Mouse (Mus musculus) cerebellum, adult 2 months (tissue): Measurements from ENCODE around the gene Gm3264. TPM values are rescaled to one million over a fixed set of nuclear protein-coding genes. Genes with fewer than 3 reads are reported as not detected.
"Not testable (repeated sequence)": the region's sequence is repeated elsewhere in the genome, so short reads cannot be mapped to it uniquely, and the experiment has no call there.

Experiments
- DNase-seq, 2 experiments: peaks; one replicate each; pipeline ENCODE4 v3.0.0; 2021
- H3K27ac ChIP-seq: fragments of 200-500 bp; 2 replicates; pipeline ENCODE4 v1.5.1; 2012; ENCODE audit warnings: low read length, control low read depth, inconsistent platforms; ENCODE audit not compliant: insufficient read depth
- H3K27me3 ChIP-seq: fragments of 200-500 bp; 2 replicates; pipeline ENCODE4 v1.6.1; 2012; ENCODE audit warnings: inconsistent platforms, mild to moderate bottlenecking, low read length, moderate library complexity; ENCODE audit not compliant: control insufficient read depth, insufficient read depth
- H3K4me1 ChIP-seq: fragments of 200-500 bp; 2 replicates; pipeline ENCODE4 v1.6.1; 2011; ENCODE audit warnings: low read length; ENCODE audit not compliant: control insufficient read depth, insufficient read depth
- H3K4me3 ChIP-seq: fragments of 200-500 bp; replicated peaks from 2 replicates; pipeline ENCODE3; 2011; ENCODE audit warnings: mild to moderate bottlenecking, low read depth, low read length, control low read depth; ENCODE audit not compliant: insufficient read depth
- WGBS: fragments of 180-500 bp; shearing (Covaris S2); methylation state at CpG from one replicate; pipeline ENCODE4 v1.1.7; 2018; 5-methylcytosine and 5-hydroxymethylcytosine counted together
- polyA plus RNA-seq: library from polyadenylated mRNA; depleted of rRNA; stranded (reverse); fragments of >200 nt; gene quantifications from 2 replicates; pipeline ENCODE4 v1.2.3, GENCODE M21; 2012; rRNA removed

The Gm3264 gene
- 0.19 and 0.88 TPM in 2 replicates for polyA plus RNA-seq

DNA sequence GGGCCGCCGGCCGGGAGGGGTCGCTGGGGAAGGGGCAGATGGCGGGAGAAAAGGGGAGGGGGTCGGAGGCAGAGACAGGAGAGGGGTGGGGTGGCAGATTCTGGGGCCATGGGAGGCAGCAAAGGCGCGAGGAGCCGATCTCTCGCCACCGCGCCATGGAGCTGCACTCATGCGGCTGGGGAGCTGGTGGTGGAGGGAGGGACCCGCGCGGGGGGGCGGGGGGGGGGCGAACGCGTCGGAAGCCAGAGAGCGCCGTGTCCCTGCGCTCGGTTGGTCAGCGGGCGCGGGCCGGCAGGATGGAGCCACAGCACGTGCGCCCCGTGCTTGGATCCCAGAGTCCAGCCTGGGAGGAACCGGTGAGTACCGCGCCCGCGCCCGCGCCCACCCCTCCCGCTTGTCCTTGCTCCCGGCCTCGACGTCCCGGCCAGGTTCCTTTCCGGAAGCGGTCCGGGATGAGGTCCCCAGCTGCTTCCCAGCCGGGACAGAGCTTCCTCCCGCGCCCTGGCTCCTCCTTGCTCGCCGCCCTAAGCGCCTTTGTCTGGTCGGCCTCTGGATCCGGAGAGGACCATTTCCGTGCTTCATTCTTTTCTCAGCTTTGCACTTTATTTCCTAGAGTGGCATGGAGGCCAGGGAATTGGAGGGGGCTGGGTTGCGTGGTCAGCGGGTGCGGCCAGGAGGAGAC lies at the start of gene Gm3264:
TSS of gene Gm3264 (plus strand) at position 278 of the 682 bp plus-strand sequence.
- 10% methylated on average over 42 of the region's 59 CpGs for WGBS

DNA sequence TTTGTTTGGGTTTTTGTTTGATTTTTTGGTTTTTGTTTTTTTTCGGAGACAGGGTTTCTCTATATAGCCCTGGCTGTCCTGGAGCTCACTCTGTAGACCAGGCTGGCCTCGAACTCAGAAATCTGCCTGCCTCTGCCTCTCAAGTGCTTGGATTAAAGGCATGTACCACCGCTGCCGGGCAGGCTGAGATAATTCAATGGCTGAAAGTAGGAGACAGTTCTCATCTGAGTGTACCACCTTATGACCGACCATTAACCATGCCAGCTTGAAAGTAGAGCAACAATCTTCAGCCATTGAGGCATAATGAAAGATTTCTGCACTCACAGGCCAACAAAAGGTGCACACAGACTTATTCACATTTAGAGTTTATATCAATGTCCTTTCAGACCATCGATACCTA lies 49.0 kb upstream of the Gm3264 start:
- 75% methylated on average over 6 of the region's 6 CpGs for WGBS
- H3K4me1 ChIP-seq, H3K27me3 ChIP-seq, H3K4me3 ChIP-seq, H3K27ac ChIP-seq: not testable (repeated sequence)
- peak in 1 of 2 experiments; percentile 1 for DNase-seq

More for the DNA sequence above, at the start of gene Gm3264:
- not testable (repeated sequence) for H3K27me3 ChIP-seq, H3K4me3 ChIP-seq, H3K4me1 ChIP-seq, H3K27ac ChIP-seq
- DNase-seq = peak in 1 of 2 experiments; percentile 6

- 81% methylated on average over 4 of the region's 7 CpGs for whole genome bisulfite sequencing
- DNase-seq, H3K4me1 ChIP-seq, H3K4me3 ChIP-seq, H3K27me3 ChIP-seq, H3K27ac ChIP-seq: not testable (repeated sequence)
These were observed 33.4 kb upstream of the Gm3264 start for GRCm38 (mm10) chr14:4821950-4822349.

- DNase-seq, H3K27me3 ChIP-seq: not testable (repeated sequence)
- 57% methylated on average over 1 of the region's 4 CpGs for WGBS
These were observed 17.6 kb upstream of the Gm3264 start, which contains the start of gene Gm3269 for GRCm38 (mm10) chr14:4837806-4838205. Gene Gm3269 (plus strand): TSS chr14:4838106.

GRCm38 (mm10) chr14:4892116-4892515 lies 36.7 kb downstream of the Gm3264 start, which contains the start of gene Gm3278:
Gene Gm3278 (plus strand): TSS chr14:4892416.
- not testable (repeated sequence) for H3K4me1 ChIP-seq, H3K27ac ChIP-seq, H3K27me3 ChIP-seq, H3K4me3 ChIP-seq, DNase-seq
- no CpG with 5 or more reads among the region's 3 CpGs for WGBS

More at GRCm38 (mm10) chr14:4837806-4838205, 17.6 kb upstream of the Gm3264 start, which contains the start of gene Gm3269:
- not testable (repeated sequence) for H3K27ac ChIP-seq, H3K4me3 ChIP-seq, H3K4me1 ChIP-seq

Other genes with a start within 250 kb of the Gm3264 start
- 0.16 and 0.26 TPM in 2 replicates for gene Gm8159, start 223.2 kb upstream of the Gm3264 start, polyA plus RNA-seq
- gene Gm3239, start 191.4 kb upstream of the Gm3264 start, polyA plus RNA-seq = 0.67 and 1.0 TPM in 2 replicates
- gene Gm7876, start 146.3 kb upstream of the Gm3264 start, polyA plus RNA-seq = not detected in 2 replicates
- 1.7 and 1.8 TPM in 2 replicates for gene Gm3252, start 128.8 kb upstream of the Gm3264 start, polyA plus RNA-seq
- not detected in 2 replicates for gene Gm9602, start 79.2 kb upstream of the Gm3264 start, polyA plus RNA-seq
- not detected in 2 replicates for gene Gm3269, start 17.5 kb upstream of the Gm3264 start, polyA plus RNA-seq
- gene Gm3278, start 36.8 kb downstream of the Gm3264 start, polyA plus RNA-seq = 0.25 TPM in 1 of 2 replicates, not detected in the other
- gene Gm8297, start 128.4 kb downstream of the Gm3264 start, polyA plus RNA-seq = not detected in 2 replicates
- 0.27 TPM in 1 of 2 replicates, not detected in the other for gene Gm3298, start 160.3 kb downstream of the Gm3264 start, polyA plus RNA-seq
- gene 4930555G01Rik, start 195.1 kb downstream of the Gm3264 start, polyA plus RNA-seq = not detected in 2 replicates
- 1.9 and 2.5 TPM in 2 replicates for gene Gm8281, start 215.5 kb downstream of the Gm3264 start, polyA plus RNA-seq